In the genomic region with DNA sequence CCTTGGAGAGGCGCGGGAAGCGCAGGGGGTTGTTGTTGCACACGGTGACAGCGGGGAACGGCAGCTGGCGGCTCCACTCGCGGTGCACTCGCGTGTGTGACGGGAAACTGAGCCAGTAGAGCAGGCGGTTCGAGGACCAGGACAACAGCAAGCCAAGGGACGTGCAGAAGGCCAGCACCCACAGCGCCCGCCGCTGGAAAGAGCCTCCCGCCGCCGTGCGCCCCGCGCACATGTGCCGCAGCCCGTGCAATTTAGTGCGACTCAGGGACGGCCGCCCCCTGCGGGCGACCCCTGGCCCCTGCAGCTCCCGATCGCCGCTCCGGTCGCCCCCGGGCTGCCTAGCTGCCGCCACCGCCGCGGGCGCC, we compare ENCODE assay signal across 8 mouse cellular contexts.
A peak's percentile ranks its signal among the peaks of the same experiment; 100 is the strongest.
DNase-seq lines count a peak whose midpoint lies in the region; ATAC-seq and TF ChIP-seq lines count a peak whose summit lies in the region.

No protein-coding gene starts in this region.

- no peaks in the 10 kb centered on the region for H3K9me3 ChIP-seq in intestine, embryonic 15.5 days
- H3K9me3 ChIP-seq in limb, embryonic 14.5 days (ENCODE audit: control insufficient read depth, low read length) = no peaks in the 10 kb centered on the region

- DNase-seq in lung, postnatal 10 days = peak; percentile 18
- no peak for DNase-seq in lung, postnatal 14 days
- peak; percentile 45 for DNase-seq in cerebellum, adult 9-11 months
- peak; percentile 37 for DNase-seq in forelimb bud, embryonic 11.5 days (ENCODE audit: low read depth, low spot score)
- DNase-seq in limb, embryonic 14.5 days (ENCODE audit: low spot score) = peak; percentile 13
- DNase-seq in retina, embryonic 14.5 days (ENCODE audit: low spot score) = peak; percentile 79
- no peak for DNase-seq in B cell, adult 2 months

- H3K27me3 ChIP-seq in intestine, embryonic 15.5 days (replicated peaks) = peaks cover 60% of the 10 kb centered on the region
- peaks cover 72% of the 10 kb centered on the region for H3K27me3 ChIP-seq in limb, embryonic 14.5 days (ENCODE audit: control insufficient read depth, insufficient read depth, low read length)

- no peaks in the 10 kb centered on the region for H3K36me3 ChIP-seq in intestine, embryonic 15.5 days
- H3K36me3 ChIP-seq in limb, embryonic 14.5 days (ENCODE audit: control insufficient read depth, insufficient read depth, low read length) = no peaks in the 10 kb centered on the region

- H3K4me3 ChIP-seq in intestine, embryonic 15.5 days (replicated peaks) = peak overlapping the region; percentile 50
- peak overlapping the region; percentile 44 for H3K4me3 ChIP-seq in limb, embryonic 14.5 days (replicated peaks; ENCODE audit: low read length)

- H3K4me2 ChIP-seq in intestine, embryonic 15.5 days (replicated peaks) = peak overlapping the region; percentile 95
- H3K4me2 ChIP-seq in limb, embryonic 14.5 days (replicated peaks; ENCODE audit: low read depth, low read length, severe bottlenecking) = peak overlapping the region; percentile 94

- H3K27ac ChIP-seq in intestine, embryonic 15.5 days = no peak overlapping the region
- no peak overlapping the region for H3K27ac ChIP-seq in limb, embryonic 14.5 days (replicated peaks; ENCODE audit: low read depth, low read length)

- H3K9ac ChIP-seq in intestine, embryonic 15.5 days = peak overlapping the region; percentile 26; the same call in 1 of the 2 replicates
- H3K9ac ChIP-seq in limb, embryonic 14.5 days (ENCODE audit: low read depth, low read length, severe bottlenecking) = peak overlapping the region; percentile 38; the same call in 1 of the 2 replicates

- peaks cover 23% of the 10 kb centered on the region for H3K4me1 ChIP-seq in intestine, embryonic 15.5 days (replicated peaks)
- H3K4me1 ChIP-seq in limb, embryonic 14.5 days (ENCODE audit: control insufficient read depth, insufficient read depth, low read length) = peaks cover 13% of the 10 kb centered on the region

- 1% methylated on average over 32 of the region's 42 CpGs for WGBS in intestine, embryonic 15.5 days
- under 1% methylated on average over 25 of the region's 42 CpGs for WGBS in limb, embryonic 14.5 days

- peak; percentile 28; the same call in 1 of the 2 replicates for ATAC-seq in intestine, embryonic 15.5 days
- ATAC-seq in limb, embryonic 14.5 days (ENCODE audit: low FRiP score, low read depth) = no peak

- TF ChIP-seq POLR2A in limb, embryonic 14.5 days (IDR thresholded peaks at IDR 0.05; ENCODE audit: borderline replicate concordance, extremely low read depth, insufficient read depth, insufficient read length) = no peak

Comparison
In these comparisons a context has a peak if more than half of its experiments do, and no peak if none do; other contexts are left out.
1. DNase-seq: peak in lung, postnatal 10 days (single experiment), cerebellum, adult 9-11 months (single experiment), forelimb bud, embryonic 11.5 days (single experiment), limb, embryonic 14.5 days (single experiment) and retina, embryonic 14.5 days (single experiment); none in lung, postnatal 14 days (single experiment) and B cell, adult 2 months (0 of 2).